Mouse (Mus musculus): Measurements from ENCODE around the gene Syt12. TPM values are rescaled to one million over a fixed set of nuclear protein-coding genes. Genes with fewer than 3 reads are reported as not detected.
A peak's percentile ranks its signal among the peaks of the same experiment; 100 is the strongest.

The Syt12 gene
- polyA plus RNA-seq, 1 experiment: 0.85 TPM

DNA sequence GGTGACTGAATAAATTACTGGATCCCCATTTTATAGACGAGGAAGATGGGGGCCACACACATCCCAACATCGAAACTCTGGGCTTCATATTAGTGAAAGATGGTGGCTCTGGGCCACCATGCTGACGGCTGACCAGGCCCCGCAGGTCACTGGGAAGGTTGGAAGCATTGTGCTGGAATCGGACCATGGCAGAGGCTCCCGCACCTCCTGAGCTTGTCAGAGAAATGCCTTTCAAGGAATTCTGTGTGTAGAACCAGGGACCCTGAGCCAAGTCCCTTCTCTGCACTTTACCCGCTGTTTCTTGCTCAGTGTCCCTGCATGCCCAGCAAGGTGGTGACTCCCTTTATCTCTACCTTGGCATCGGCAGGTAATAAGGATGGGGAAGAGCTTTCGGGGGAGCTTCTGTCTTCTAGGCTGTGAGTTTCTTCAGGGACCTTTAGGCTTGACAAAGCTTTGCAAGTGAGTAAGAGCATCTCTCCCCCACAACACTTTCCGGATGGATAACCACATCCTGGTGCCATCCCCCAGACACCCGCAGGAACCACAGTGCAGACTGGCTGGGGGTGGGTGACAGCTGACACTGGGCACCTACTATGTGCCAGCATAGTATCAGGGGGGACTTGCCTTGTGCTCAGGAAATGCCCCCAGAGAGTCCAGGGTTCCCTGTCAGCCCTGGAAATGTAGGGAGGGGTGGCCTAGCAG, 1.9 kb downstream of the Syt12 start:
- TF ChIP-seq CTCF (IDR thresholded peaks at IDR 0.05; ENCODE audit: extremely low read depth, insufficient read depth, insufficient read length, insufficient replicate concordance): no peak
- no peak for TF ChIP-seq POLR2A (IDR thresholded peaks at IDR 0.05; ENCODE audit: low read depth, low read length)
- Histone ChIP-seq H3K27me3 (ENCODE audit: control insufficient read depth, insufficient read depth, low read length) (peaks cover 6% of the 10 kb centered on the region), H3K27ac (ENCODE audit: insufficient read depth, low read length) (no peak overlapping the region), H3K36me3 (ENCODE audit: control insufficient read depth, insufficient read depth, low read length) (no peaks in the 10 kb centered on the region), H3K4me1 (ENCODE audit: control insufficient read depth, insufficient read depth, insufficient read length) (peaks cover 4% of the 10 kb centered on the region; the same call in 1 of the 2 replicates), H3K4me3 (ENCODE audit: extremely low read depth, insufficient read depth, insufficient read length) (no peak overlapping the region)
- WGBS: 68% methylated on average over 11 of the region's 11 CpGs
- DNase-seq (ENCODE audit: low read depth in 1 of 2, low spot score in 2 of 2): peak in 1 of 2 experiments; percentile 3

DNA sequence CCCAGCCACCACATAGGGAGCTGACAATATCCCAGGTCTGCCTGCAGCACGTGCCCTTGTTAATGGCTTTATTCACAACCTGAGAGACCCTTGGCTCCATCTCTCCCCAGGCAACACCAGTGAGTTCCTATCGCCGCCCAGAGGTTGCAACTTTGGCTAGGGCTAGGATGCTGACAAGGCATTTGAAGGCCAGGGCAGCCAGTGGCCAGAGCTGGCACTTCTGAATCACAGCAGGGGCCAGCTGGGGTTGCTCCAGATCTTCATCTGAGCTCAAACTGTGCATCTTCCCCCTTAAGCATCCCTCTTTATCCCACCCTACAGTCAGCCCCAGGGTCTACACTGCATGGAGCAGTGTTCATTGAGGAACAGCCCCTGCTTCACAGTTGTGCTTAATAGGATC, 2.5 kb downstream of the Syt12 start:
- Histone ChIP-seq H3K4me1 (ENCODE audit: control insufficient read depth, insufficient read depth, insufficient read length) (peaks cover 4% of the 10 kb centered on the region; the same call in 1 of the 2 replicates), H3K27ac (ENCODE audit: insufficient read depth, low read length) (no peak overlapping the region), H3K27me3 (ENCODE audit: control insufficient read depth, insufficient read depth, low read length) (peaks cover 6% of the 10 kb centered on the region), H3K4me3 (ENCODE audit: extremely low read depth, insufficient read depth, insufficient read length) (no peak overlapping the region), H3K36me3 (ENCODE audit: control insufficient read depth, insufficient read depth, low read length) (no peaks in the 10 kb centered on the region)
- TF ChIP-seq POLR2A (IDR thresholded peaks at IDR 0.05; ENCODE audit: low read depth, low read length) (no peak), CTCF (IDR thresholded peaks at IDR 0.05; ENCODE audit: extremely low read depth, insufficient read depth, insufficient read length, insufficient replicate concordance) (no peak)
- 64% methylated on average over 3 of the region's 3 CpGs for WGBS
- no peak for DNase-seq (ENCODE audit: low read depth in 1 of 2, low spot score in 2 of 2)

DNA sequence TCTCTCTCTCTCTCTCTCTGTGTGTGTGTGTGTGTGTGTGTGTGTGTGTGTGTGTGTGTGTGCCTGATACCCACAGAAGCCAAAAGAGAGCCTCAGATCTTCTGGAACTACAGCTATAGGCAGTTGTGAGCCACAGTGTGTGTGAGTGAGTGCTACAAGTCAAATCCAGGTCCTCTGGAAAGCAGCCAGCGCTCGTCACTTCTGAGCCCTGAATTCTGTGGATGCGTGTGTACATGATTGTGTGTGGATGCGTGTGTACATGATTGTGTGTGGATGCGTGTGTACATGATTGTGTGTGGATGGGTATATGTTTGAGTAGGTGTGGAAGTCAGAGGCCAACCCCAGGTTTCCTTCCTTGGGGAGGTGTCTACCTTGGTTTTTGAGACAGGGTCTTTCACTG, 3.7 kb downstream of the Syt12 start:
- H3K36me3 ChIP-seq (ENCODE audit: control insufficient read depth, insufficient read depth, low read length): no peaks in the 10 kb centered on the region
- no peak overlapping the region for H3K27ac ChIP-seq (ENCODE audit: insufficient read depth, low read length)
- WGBS: 89% methylated on average over 5 of the region's 5 CpGs
- DNase-seq (ENCODE audit: low read depth in 1 of 2, low spot score in 2 of 2): no peak
- peaks cover 6% of the 10 kb centered on the region for H3K27me3 ChIP-seq (ENCODE audit: control insufficient read depth, insufficient read depth, low read length)
- peaks cover 4% of the 10 kb centered on the region; the same call in 1 of the 2 replicates for H3K4me1 ChIP-seq (ENCODE audit: control insufficient read depth, insufficient read depth, insufficient read length)
- H3K4me3 ChIP-seq (ENCODE audit: extremely low read depth, insufficient read depth, insufficient read length): no peak overlapping the region
- no peak for TF ChIP-seq POLR2A (IDR thresholded peaks at IDR 0.05; ENCODE audit: low read depth, low read length)
- TF ChIP-seq CTCF (IDR thresholded peaks at IDR 0.05; ENCODE audit: extremely low read depth, insufficient read depth, insufficient read length, insufficient replicate concordance): no peak

DNA sequence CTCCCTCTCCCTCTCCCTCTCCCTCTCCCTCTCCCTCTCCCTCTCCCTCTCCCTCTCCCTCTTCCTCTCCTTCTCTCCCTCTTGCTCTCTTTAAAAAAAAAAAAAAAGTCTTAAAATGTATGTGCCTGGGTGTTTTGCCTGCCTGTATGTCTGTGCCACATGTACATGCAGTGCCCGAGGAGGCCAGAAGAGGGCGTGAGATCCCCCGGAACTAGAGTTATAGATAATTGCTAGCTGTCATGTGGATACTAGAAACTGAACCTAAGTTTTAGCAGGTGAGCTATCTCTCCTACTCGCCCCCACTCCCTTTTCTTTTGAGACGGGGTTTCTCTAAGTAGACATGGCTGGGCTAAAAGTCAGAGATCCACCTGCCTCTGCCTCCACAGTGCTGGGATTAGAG, 8.9 kb downstream of the Syt12 start:
- no peaks in the 10 kb centered on the region for H3K4me1 ChIP-seq (ENCODE audit: control insufficient read depth, insufficient read depth, insufficient read length)
- H3K27ac ChIP-seq (ENCODE audit: insufficient read depth, low read length): no peak overlapping the region
- 37% methylated on average over 5 of the region's 5 CpGs for WGBS
- no peak for TF ChIP-seq CTCF (IDR thresholded peaks at IDR 0.05; ENCODE audit: extremely low read depth, insufficient read depth, insufficient read length, insufficient replicate concordance)
- TF ChIP-seq POLR2A (IDR thresholded peaks at IDR 0.05; ENCODE audit: low read depth, low read length): no peak
- no peaks in the 10 kb centered on the region for H3K36me3 ChIP-seq (ENCODE audit: control insufficient read depth, insufficient read depth, low read length)
- no peak for DNase-seq (ENCODE audit: low read depth in 1 of 2, low spot score in 2 of 2)
- H3K27me3 ChIP-seq (ENCODE audit: control insufficient read depth, insufficient read depth, low read length): no peaks in the 10 kb centered on the region
- H3K4me3 ChIP-seq (ENCODE audit: extremely low read depth, insufficient read depth, insufficient read length): no peak overlapping the region

DNA sequence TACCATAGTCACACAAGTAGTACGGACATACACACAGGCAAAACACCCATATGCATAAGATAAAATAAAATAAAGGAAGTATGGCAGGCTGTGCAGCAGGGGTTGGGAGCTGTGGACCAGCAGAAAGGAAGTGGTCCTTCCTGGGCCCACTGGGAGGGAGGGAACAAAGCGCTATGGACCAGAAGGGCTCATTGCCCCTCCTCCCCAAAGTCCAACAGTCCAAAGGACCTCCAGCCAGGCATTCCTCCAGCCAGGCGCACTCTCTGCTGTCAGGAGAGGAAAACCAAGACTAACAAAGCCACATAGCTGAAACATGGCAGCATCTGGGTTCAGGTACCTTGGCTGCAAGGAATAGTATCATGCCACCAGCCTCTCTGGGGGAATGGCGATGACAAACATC, 12.6 kb downstream of the Syt12 start:
- Histone ChIP-seq H3K27ac (ENCODE audit: insufficient read depth, low read length) (no peak overlapping the region), H3K4me3 (ENCODE audit: extremely low read depth, insufficient read depth, insufficient read length) (no peak overlapping the region), H3K4me1 (ENCODE audit: control insufficient read depth, insufficient read depth, insufficient read length) (no peaks in the 10 kb centered on the region), H3K36me3 (ENCODE audit: control insufficient read depth, insufficient read depth, low read length) (no peaks in the 10 kb centered on the region), H3K27me3 (ENCODE audit: control insufficient read depth, insufficient read depth, low read length) (no peaks in the 10 kb centered on the region)
- DNase-seq (ENCODE audit: low read depth in 1 of 2, low spot score in 2 of 2): no peak
- no peak for TF ChIP-seq CTCF (IDR thresholded peaks at IDR 0.05; ENCODE audit: extremely low read depth, insufficient read depth, insufficient read length, insufficient replicate concordance)
- no peak for TF ChIP-seq POLR2A (IDR thresholded peaks at IDR 0.05; ENCODE audit: low read depth, low read length)
- 81% methylated on average over 4 of the region's 4 CpGs for WGBS

DNA sequence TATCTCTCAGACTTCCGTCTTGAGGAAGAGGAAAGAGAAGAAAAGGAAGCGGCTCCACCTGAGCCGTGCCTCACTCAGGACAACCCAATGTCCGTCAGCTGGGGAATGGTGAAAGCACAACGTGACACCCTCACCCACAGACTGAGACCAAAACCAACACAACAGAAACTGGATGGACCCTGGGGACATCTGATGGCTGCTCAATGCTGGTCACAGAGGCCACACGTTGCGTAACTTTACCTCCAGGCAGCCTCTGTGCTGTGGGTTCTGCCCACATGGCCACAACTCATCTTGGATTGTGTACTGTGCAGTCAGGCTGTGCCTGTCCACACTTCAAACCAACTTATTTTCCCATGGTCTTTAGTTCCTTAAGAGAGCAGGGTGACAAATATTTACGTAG, 15.3 kb downstream of the Syt12 start:
- 44% methylated on average over 8 of the region's 8 CpGs for WGBS
- DNase-seq (ENCODE audit: low read depth in 1 of 2, low spot score in 2 of 2): no peak
- Histone ChIP-seq H3K36me3 (ENCODE audit: control insufficient read depth, insufficient read depth, low read length) (no peaks in the 10 kb centered on the region), H3K4me3 (ENCODE audit: extremely low read depth, insufficient read depth, insufficient read length) (no peak overlapping the region), H3K27me3 (ENCODE audit: control insufficient read depth, insufficient read depth, low read length) (no peaks in the 10 kb centered on the region), H3K4me1 (ENCODE audit: control insufficient read depth, insufficient read depth, insufficient read length) (no peaks in the 10 kb centered on the region), H3K27ac (ENCODE audit: insufficient read depth, low read length) (no peak overlapping the region)
- TF ChIP-seq CTCF (IDR thresholded peaks at IDR 0.05; ENCODE audit: extremely low read depth, insufficient read depth, insufficient read length, insufficient replicate concordance): no peak
- no peak for TF ChIP-seq POLR2A (IDR thresholded peaks at IDR 0.05; ENCODE audit: low read depth, low read length)

DNA sequence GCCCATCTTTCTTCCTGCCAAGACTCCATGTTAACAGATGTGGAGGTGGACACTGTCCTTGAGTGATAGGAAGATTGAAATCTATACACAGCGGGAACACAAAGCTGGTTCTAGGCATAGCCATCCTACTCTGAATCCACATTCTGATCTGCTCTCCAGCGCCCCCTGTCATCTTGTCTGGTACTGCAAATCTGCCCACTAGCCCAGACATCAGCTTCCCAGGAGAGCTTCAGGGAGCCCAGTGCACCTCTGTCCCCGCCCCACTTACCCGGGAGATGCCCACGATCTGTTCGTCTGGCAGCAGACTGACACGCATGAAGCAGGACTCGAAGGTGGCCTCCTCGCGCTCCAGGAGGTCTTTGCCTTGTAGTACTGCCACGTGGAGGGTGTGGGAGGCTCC, 21.0 kb downstream of the Syt12 start:
- DNase-seq (ENCODE audit: low read depth in 1 of 2, low spot score in 2 of 2): peak in 1 of 2 experiments; percentile 44
- Histone ChIP-seq H3K36me3 (ENCODE audit: control insufficient read depth, insufficient read depth, low read length) (no peaks in the 10 kb centered on the region), H3K4me1 (ENCODE audit: control insufficient read depth, insufficient read depth, insufficient read length) (no peaks in the 10 kb centered on the region), H3K4me3 (ENCODE audit: extremely low read depth, insufficient read depth, insufficient read length) (no peak overlapping the region), H3K27me3 (ENCODE audit: control insufficient read depth, insufficient read depth, low read length) (no peaks in the 10 kb centered on the region), H3K27ac (ENCODE audit: insufficient read depth, low read length) (no peak overlapping the region)
- 18% methylated on average over 11 of the region's 11 CpGs for WGBS
- TF ChIP-seq CTCF (IDR thresholded peaks at IDR 0.05; ENCODE audit: extremely low read depth, insufficient read depth, insufficient read length, insufficient replicate concordance) (peak; percentile 43; the same call in 1 of the 2 replicates), POLR2A (IDR thresholded peaks at IDR 0.05; ENCODE audit: low read depth, low read length) (no peak)

Measured in spleen, adult 2 months (tissue).